Mouse (Mus musculus) liver, embryonic 16.5 days (tissue): ENCODE results near the gene Vps54. TPM values are rescaled to one million over a fixed set of nuclear protein-coding genes. Genes with fewer than 3 reads are reported as not detected.

Experiments used
- ATAC-seq: fragments of 200-750 bp; cut with Nextera tagmentation; 2 replicates; pipeline ENCODE4 v1.8.0; 2017; ENCODE audit warnings: low read depth, mild to moderate bottlenecking, moderate number of reproducible peaks, moderate library complexity
- H3K27ac ChIP-seq: fragments of 300-500 bp; sonication (generic); 2 replicates; pipeline ENCODE4 v1.5.1; 2014; ENCODE audit warnings: mild to moderate bottlenecking, low read length
- H3K27me3 ChIP-seq: fragments of 300-500 bp; sonication (generic); 2 replicates; pipeline ENCODE4 v1.6.1; 2014; ENCODE audit warnings: low read depth, low read length, mixed read lengths; ENCODE audit not compliant: control insufficient read depth, insufficient read depth
- H3K36me3 ChIP-seq: fragments of 300-500 bp; sonication (generic); 2 replicates; pipeline ENCODE4 v1.6.1; 2014; ENCODE audit warnings: mild to moderate bottlenecking; ENCODE audit not compliant: control insufficient read depth, insufficient read depth
- H3K4me1 ChIP-seq: fragments of 300-500 bp; sonication (generic); 2 replicates; pipeline ENCODE4 v1.6.1; 2014; ENCODE audit warnings: low read depth, low read length, mixed read lengths; ENCODE audit not compliant: control insufficient read depth
- H3K4me2 ChIP-seq: fragments of 300-500 bp; sonication (generic); 2 replicates; pipeline ENCODE4 v1.6.1; 2014; ENCODE audit warnings: low read depth, low read length, mixed read lengths
- H3K4me3 ChIP-seq: fragments of 300-500 bp; sonication (generic); 2 replicates; pipeline ENCODE4 v1.5.1; 2014; ENCODE audit warnings: low read depth, mild to moderate bottlenecking, low read length
- H3K9ac ChIP-seq: fragments of 300-500 bp; sonication (generic); 2 replicates; pipeline ENCODE4 v1.6.1; 2014; ENCODE audit warnings: low read depth, low read length
- H3K9me3 ChIP-seq: fragments of 300-500 bp; sonication (generic); replicated peaks from 2 replicates; pipeline ENCODE4 v1.6.1; 2016; ENCODE audit warnings: low read length; ENCODE audit not compliant: control insufficient read depth
- WGBS: fragments of 180-500 bp; shearing (Covaris S2); extraction: QIAGEN DNeasy Blood & Tissue Kit; methylation state at CpG from one replicate; pipeline ENCODE4 v1.1.7; 2014; ENCODE audit not compliant: insufficient replicate concordance; 5-methylcytosine and 5-hydroxymethylcytosine counted together
- polyA plus RNA-seq: library from polyadenylated mRNA; unstranded; fragments of >200 nt; fragmentation: Nextera tagmentation; extraction: Ambion mirVana; gene quantifications from 2 replicates; pipeline ENCODE4 v1.2.1, GENCODE M21; 2015

The Vps54 gene
- polyA plus RNA-seq, 1 experiment from 2014 or later = 2.9 TPM

DNA sequence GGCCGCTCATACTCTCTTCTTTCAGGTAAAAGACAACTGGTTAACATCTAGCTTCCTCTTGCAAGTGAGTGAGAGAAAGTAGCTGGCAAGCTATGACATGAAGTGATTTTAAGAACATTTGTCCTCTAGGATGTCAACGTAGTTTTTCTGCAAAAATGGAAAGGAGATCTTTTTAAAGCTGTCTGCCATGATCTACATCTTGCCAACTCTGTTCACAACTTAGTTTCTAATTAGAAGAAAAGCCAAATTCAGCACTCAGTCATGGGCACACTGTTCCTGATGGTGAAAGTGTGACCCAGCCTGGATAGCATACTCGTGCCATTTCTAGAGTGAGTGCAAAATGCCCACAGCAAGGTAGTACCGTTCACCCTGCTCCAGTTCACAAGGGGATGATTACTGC is 100.0 kb downstream of the Vps54 start:
- no peak overlapping the region for H3K4me3 ChIP-seq
- no peaks in the 10 kb centered on the region for H3K27me3 ChIP-seq
- no peak overlapping the region for H3K9ac ChIP-seq
- H3K4me1 ChIP-seq = no peaks in the 10 kb centered on the region; the same call in 1 of the 2 replicates
- no peak for ATAC-seq
- 76% methylated on average over 4 of the region's 4 CpGs for WGBS
- H3K36me3 ChIP-seq = no peaks in the 10 kb centered on the region
- H3K4me2 ChIP-seq = no peak overlapping the region
- H3K9me3 ChIP-seq = no peaks in the 10 kb centered on the region
- H3K27ac ChIP-seq = no peak overlapping the region

DNA sequence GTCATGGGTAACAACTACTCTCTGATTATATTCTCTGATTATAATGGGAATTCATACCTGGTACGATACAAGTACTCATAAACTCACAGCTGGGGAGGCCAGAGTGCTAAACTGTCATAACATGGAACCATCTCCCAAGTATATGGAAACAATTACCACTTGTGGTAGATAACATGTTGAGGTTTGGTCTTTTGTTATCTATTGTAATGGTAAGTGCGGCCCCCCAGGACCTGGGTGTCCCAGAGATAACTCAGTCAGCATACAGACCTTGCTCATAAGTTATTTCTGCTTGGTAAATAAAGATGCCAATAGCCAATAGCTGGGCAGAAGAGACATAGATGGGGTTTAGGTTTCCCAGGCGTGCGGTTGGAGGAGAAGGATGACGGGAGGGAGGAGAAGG is 104.4 kb downstream of the Vps54 start:
- 52% methylated on average over 5 of the region's 5 CpGs for WGBS
- peak; percentile 66 for ATAC-seq
- no peak overlapping the region for H3K4me2 ChIP-seq

GRCm38 (mm10) chr11:21346020-21346419 is 106.9 kb downstream of the Vps54 start:
- Histone ChIP-seq H3K4me1 (peaks cover 8% of the 10 kb centered on the region), H3K36me3 (no peaks in the 10 kb centered on the region), H3K27me3 (no peaks in the 10 kb centered on the region), H3K27ac (no peak overlapping the region), H3K9me3 (no peaks in the 10 kb centered on the region), H3K4me3 (no peak overlapping the region), H3K9ac (no peak overlapping the region), H3K4me2 (no peak overlapping the region)
- ATAC-seq = no peak
- 47% methylated on average over 3 of the region's 3 CpGs for WGBS

More for the DNA sequence above, 104.4 kb downstream of the Vps54 start:
- H3K4me1 ChIP-seq = peaks cover 2% of the 10 kb centered on the region; the same call in 1 of the 2 replicates
- H3K27ac ChIP-seq = no peak overlapping the region
- no peak overlapping the region for H3K4me3 ChIP-seq
- H3K36me3 ChIP-seq = no peaks in the 10 kb centered on the region
- H3K9me3 ChIP-seq = no peaks in the 10 kb centered on the region
- no peak overlapping the region for H3K9ac ChIP-seq
- no peaks in the 10 kb centered on the region for H3K27me3 ChIP-seq

GRCm38 (mm10) chr11:21348890-21349289 is 109.8 kb downstream of the Vps54 start:
- ATAC-seq = no peak
- H3K27ac ChIP-seq = no peak overlapping the region
- WGBS = 44% methylated on average over 2 of the region's 2 CpGs
- no peaks in the 10 kb centered on the region for H3K9me3 ChIP-seq
- H3K4me1 ChIP-seq = peaks cover 10% of the 10 kb centered on the region
- no peak overlapping the region for H3K9ac ChIP-seq
- no peak overlapping the region for H3K4me3 ChIP-seq
- no peaks in the 10 kb centered on the region for H3K36me3 ChIP-seq
- H3K4me2 ChIP-seq = no peak overlapping the region
- H3K27me3 ChIP-seq = no peaks in the 10 kb centered on the region

DNA sequence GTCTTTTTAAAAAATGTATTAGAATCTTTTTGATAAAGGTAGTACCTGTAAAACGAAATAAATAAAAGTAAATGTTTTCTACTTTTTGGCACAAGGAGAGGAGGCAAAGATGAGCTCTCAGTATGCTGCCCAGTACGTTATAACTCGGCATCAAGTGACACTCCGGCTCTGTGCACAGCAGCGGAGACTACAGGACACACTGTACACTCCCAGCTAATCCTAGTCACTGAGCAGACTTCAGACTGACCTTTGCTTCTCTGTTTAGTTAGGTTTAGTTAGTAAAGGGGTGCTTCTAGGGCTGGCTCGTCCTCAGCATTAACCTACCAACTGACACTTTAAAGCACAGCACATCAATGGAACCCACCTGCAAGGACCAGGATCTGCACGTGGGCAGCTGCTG is 112.2 kb downstream of the Vps54 start:
- Histone ChIP-seq H3K4me3 (no peak overlapping the region), H3K36me3 (no peaks in the 10 kb centered on the region), H3K27me3 (no peaks in the 10 kb centered on the region), H3K4me2 (no peak overlapping the region), H3K9ac (no peak overlapping the region), H3K4me1 (peaks cover 8% of the 10 kb centered on the region), H3K9me3 (no peaks in the 10 kb centered on the region), H3K27ac (no peak overlapping the region)
- WGBS = 60% methylated on average over 7 of the region's 7 CpGs
- peak; percentile 88 for ATAC-seq

DNA sequence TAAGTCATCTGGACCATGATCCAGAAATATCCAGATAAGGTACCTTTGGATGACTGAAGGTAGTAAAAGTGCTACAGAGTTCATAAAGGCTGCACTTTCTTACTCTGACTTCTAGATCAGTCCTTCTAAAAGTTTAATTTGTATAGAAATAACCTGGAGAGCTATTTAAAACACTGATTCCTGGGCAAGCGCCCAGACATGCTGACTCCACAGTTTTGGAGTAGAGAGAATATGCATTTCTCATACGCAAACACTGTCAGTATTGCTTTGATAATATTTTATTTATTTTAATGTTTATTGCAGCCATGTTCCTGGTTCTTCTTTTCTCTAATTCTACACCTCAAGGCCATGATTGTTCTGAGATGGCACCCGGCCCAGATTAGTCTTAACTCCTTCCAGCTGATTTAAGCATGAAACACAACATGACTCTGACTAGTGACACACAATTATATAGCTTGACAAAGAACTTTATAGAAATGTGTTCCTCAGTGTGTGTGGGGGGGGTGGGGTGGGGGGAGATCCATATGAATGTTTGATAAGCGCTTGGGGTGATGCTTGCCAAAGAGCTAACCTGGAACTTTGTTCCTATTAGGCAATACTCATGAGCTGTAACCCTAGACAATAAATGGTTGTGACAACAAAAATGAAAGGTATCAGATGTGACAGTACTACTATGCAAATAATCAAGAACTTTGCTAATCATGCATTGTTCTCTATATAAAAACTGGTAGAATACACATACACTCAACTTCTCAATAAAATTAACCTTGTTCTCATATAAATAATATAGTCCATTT is 124.3 kb downstream of the Vps54 start:
- Histone ChIP-seq H3K27ac (no peak overlapping the region), H3K4me2 (no peak overlapping the region), H3K4me1 (no peaks in the 10 kb centered on the region), H3K9ac (no peak overlapping the region), H3K9me3 (no peaks in the 10 kb centered on the region), H3K4me3 (no peak overlapping the region), H3K27me3 (no peaks in the 10 kb centered on the region), H3K36me3 (no peaks in the 10 kb centered on the region)
- 67% methylated on average over 4 of the region's 4 CpGs for WGBS
- ATAC-seq = peak; percentile 56; the same call in 1 of the 2 replicates

- H3K9ac ChIP-seq = no peak overlapping the region
These were observed 129.4 kb downstream of the Vps54 start for GRCm38 (mm10) chr11:21368466-21368865.

DNA sequence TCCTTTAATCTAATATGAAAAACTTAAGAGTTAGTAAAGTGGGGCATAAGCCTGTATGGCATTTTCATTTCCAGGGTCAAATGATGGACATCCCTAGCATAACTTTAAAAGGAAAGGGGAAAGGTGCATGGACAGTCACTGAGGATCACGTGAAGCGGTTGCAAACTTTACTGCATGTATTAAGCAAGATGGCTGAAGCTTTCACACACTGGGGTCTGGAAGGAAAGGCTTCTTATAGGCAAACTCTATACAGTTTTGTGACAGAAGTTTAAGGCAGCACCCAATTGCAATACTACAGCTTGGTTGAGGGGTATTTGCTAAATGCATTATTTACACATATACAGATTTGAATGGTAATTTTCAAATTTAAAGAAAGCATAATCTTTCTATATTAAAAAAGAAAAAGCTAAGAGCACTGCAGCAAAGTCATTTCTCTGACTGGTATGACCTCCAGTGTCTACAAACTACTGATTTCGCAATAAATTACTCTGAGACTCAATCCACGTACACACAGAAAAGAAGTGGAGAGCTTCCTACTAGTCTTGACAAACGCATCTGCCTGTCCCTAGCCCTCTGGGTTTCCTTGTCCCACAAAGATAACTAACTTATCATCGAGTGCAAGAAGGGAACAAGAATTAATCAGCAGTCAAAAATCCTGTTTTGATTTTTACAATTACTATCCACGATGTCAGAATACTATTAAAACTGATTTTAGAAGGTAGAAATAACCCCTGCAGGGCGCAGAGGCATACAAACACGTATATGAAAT is 130.4 kb downstream of the Vps54 start:
- peak overlapping the region; percentile 5 for H3K9ac ChIP-seq
- H3K9me3 ChIP-seq = no peaks in the 10 kb centered on the region
- H3K4me2 ChIP-seq = peak overlapping the region; percentile 91
- no peaks in the 10 kb centered on the region for H3K36me3 ChIP-seq
- H3K27ac ChIP-seq = peak overlapping the region; percentile 89
- peak overlapping the region; percentile 84 for H3K4me3 ChIP-seq
- H3K27me3 ChIP-seq = no peaks in the 10 kb centered on the region; the same call in 1 of the 2 replicates
- no peak for ATAC-seq
- H3K4me1 ChIP-seq = peaks cover 7% of the 10 kb centered on the region
- 13% methylated on average over 9 of the region's 9 CpGs for WGBS

More at GRCm38 (mm10) chr11:21368466-21368865, 129.4 kb downstream of the Vps54 start:
- Histone ChIP-seq H3K27ac (no peak overlapping the region), H3K9me3 (no peaks in the 10 kb centered on the region), H3K4me3 (peak overlapping the region; percentile 21), H3K36me3 (no peaks in the 10 kb centered on the region), H3K4me1 (peaks cover 7% of the 10 kb centered on the region), H3K27me3 (no peaks in the 10 kb centered on the region; the same call in 1 of the 2 replicates), H3K4me2 (peak overlapping the region; percentile 91)
- WGBS = 64% methylated on average over 7 of the region's 7 CpGs
- no peak for ATAC-seq
